Comparison of ENCODE assay signal across 8 mouse cellular contexts in the genomic region with DNA sequence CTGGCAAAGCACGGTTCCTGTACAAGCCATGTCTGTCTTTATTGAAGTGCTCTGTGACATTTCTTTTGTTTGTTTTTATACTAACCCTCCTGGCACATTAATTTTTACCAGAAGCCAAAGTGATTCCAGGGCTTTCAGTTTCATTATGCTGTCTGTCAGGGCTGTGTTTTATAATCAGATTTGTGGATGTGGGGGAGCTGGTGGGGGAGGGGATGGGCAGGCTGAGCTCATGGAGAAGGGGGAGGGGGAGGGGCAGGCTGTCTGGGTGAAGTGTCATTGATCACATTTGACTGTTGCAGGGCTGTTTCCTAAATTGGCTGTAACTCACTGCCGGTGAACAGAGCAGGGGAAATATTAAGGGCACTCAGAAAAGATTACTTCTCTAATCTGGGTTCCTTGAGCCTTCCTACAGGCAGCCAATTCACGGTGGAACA.
A peak's percentile ranks its signal among the peaks of the same experiment; 100 is the strongest.
DNase-seq lines count a peak whose midpoint lies in the region; ATAC-seq lines count a peak whose summit lies in the region.

No protein-coding gene starts in this region.

- 37% methylated on average over 3 of the region's 3 CpGs for WGBS in forebrain, embryonic 12.5 days
- WGBS in forebrain, embryonic 11.5 days = 51% methylated on average over 3 of the region's 3 CpGs
- 30% methylated on average over 3 of the region's 3 CpGs for WGBS in neural tube, embryonic 11.5 days

- H3K4me2 ChIP-seq in forebrain, embryonic 12.5 days = no peak overlapping the region
- H3K4me2 ChIP-seq in forebrain, embryonic 11.5 days (ENCODE audit: low read depth, low read length, severe bottlenecking) = no peak overlapping the region
- H3K4me2 ChIP-seq in neural tube, embryonic 11.5 days (ENCODE audit: low read depth) = no peak overlapping the region

- intact Hi-C loops in left cerebral cortex, postnatal 36 days (cut with DNase I) = no loop called here

- no peaks in the 10 kb centered on the region for H3K9me3 ChIP-seq in forebrain, embryonic 12.5 days
- no peaks in the 10 kb centered on the region for H3K9me3 ChIP-seq in forebrain, embryonic 11.5 days (ENCODE audit: control insufficient read depth, low read length)
- no peaks in the 10 kb centered on the region for H3K9me3 ChIP-seq in neural tube, embryonic 11.5 days (ENCODE audit: control insufficient read depth, low read length)

- H3K27ac ChIP-seq in forebrain, embryonic 12.5 days = no peak overlapping the region
- H3K27ac ChIP-seq in forebrain, embryonic 11.5 days (ENCODE audit: low read depth, low read length) = no peak overlapping the region
- H3K27ac ChIP-seq in neural tube, embryonic 11.5 days (ENCODE audit: low read depth, low read length) = 0 out of 2 replicates have a peak overlapping the region, but pooled peaks have one; percentile 44

- no peaks in the 10 kb centered on the region for H3K36me3 ChIP-seq in forebrain, embryonic 12.5 days (replicated peaks)
- no peaks in the 10 kb centered on the region for H3K36me3 ChIP-seq in forebrain, embryonic 11.5 days (ENCODE audit: control insufficient read depth, insufficient read depth, low read length)
- no peaks in the 10 kb centered on the region for H3K36me3 ChIP-seq in neural tube, embryonic 11.5 days (ENCODE audit: control insufficient read depth, insufficient read depth, low read length)

- no peak overlapping the region for H3K4me3 ChIP-seq in forebrain, embryonic 12.5 days (replicated peaks)
- H3K4me3 ChIP-seq in forebrain, embryonic 11.5 days (ENCODE audit: low read depth, low read length) = no peak overlapping the region
- no peak overlapping the region for H3K4me3 ChIP-seq in neural tube, embryonic 11.5 days (ENCODE audit: low read depth, low read length)

- no peaks in the 10 kb centered on the region for H3K27me3 ChIP-seq in forebrain, embryonic 12.5 days
- H3K27me3 ChIP-seq in forebrain, embryonic 11.5 days (ENCODE audit: control insufficient read depth, insufficient read depth, low read length) = no peaks in the 10 kb centered on the region; the same call in 1 of the 2 replicates
- H3K27me3 ChIP-seq in neural tube, embryonic 11.5 days (ENCODE audit: control insufficient read depth, insufficient read depth, low read length) = no peaks in the 10 kb centered on the region

- peak; percentile 54 for ATAC-seq in forebrain, embryonic 12.5 days (ENCODE audit: low FRiP score)
- ATAC-seq in forebrain, embryonic 11.5 days (replicated peaks; ENCODE audit: low FRiP score) = no peak
- peak; percentile 51 for ATAC-seq in neural tube, embryonic 11.5 days (ENCODE audit: insufficient read depth, low FRiP score, low TSS enrichment)

- no peak overlapping the region for H3K9ac ChIP-seq in forebrain, embryonic 12.5 days
- no peak overlapping the region for H3K9ac ChIP-seq in forebrain, embryonic 11.5 days (ENCODE audit: low read length)
- H3K9ac ChIP-seq in neural tube, embryonic 11.5 days (ENCODE audit: low read length) = no peak overlapping the region

- no peak for DNase-seq in forebrain, embryonic 11.5 days (ENCODE audit: low spot score)
- peak; percentile 70 for DNase-seq in neural tube, embryonic 11.5 days (ENCODE audit: low spot score)
- no peak for DNase-seq in neural tube, embryonic 10.5 days (ENCODE audit: extremely low spot score, low spot score)
- peak; percentile 57 for DNase-seq in kidney, postnatal 10 days
- peak; percentile 59 for DNase-seq in retina, postnatal 1 day
- no peak for DNase-seq in urinary bladder, postnatal 25 days (ENCODE audit: low spot score)
- no peak for DNase-seq in left cerebral cortex, postnatal 36 days (ENCODE audit: low spot score in 2 of 2)

- H3K4me1 ChIP-seq in forebrain, embryonic 12.5 days = peaks cover 4% of the 10 kb centered on the region; the same call in 1 of the 2 replicates
- H3K4me1 ChIP-seq in forebrain, embryonic 11.5 days (replicated peaks; ENCODE audit: control insufficient read depth, insufficient read depth, low read length) = no peaks in the 10 kb centered on the region
- H3K4me1 ChIP-seq in neural tube, embryonic 11.5 days (ENCODE audit: control insufficient read depth, insufficient read depth, low read length) = peaks cover 5% of the 10 kb centered on the region

Comparison
In these comparisons a context has a peak if more than half of its experiments do, and no peak if none do; other contexts are left out.
1. DNase-seq: peak in neural tube, embryonic 11.5 days (single experiment), kidney, postnatal 10 days (single experiment) and retina, postnatal 1 day (single experiment); none in forebrain, embryonic 11.5 days (single experiment), neural tube, embryonic 10.5 days (single experiment), urinary bladder, postnatal 25 days (single experiment) and left cerebral cortex, postnatal 36 days (0 of 2).